Mouse (Mus musculus): ENCODE data around the gene Sipa1l3.

Gene Sipa1l3

DNA sequence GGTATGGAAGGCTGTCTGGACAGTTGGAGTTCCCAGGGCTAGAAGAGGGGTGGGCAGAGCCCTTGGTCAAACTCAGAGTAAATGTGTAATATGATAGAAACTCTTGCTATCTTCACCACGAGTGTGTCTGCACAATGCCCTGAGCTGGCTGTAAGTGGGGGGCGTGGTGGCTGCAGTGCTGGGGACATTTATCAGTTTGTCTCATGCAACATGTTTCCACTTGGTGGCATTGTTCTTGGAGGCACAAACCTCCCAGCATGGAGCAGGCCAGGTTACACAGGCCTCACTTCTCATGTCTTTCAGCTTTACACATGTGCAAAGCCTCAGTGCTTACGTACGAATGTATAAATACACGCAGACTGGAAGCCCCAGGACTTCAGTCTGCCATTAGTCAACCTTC, 146.3 kb downstream of the Sipa1l3 start:
- DNase-seq (ENCODE audit: low spot score) = no peak

DNA sequence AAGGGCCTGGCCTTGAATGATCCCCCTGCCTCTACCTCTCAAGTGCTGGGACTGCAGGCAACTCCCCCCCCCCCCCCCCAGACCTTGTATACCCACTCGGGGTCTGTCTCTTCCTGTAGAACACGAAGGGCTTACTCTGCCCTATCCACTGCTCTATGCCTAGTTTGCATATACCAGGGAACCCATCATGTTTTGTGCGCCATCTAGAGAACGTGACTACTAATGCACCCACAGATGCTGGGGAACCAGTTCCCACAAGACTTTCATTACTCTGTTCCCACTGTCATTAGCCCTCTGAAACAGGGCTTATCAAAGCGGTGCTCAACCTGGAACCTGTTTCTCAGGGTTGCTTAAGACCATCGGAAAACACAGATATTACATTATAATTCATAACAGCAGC, 148.4 kb downstream of the Sipa1l3 start:
- DNase-seq (ENCODE audit: low spot score) = no peak

DNA sequence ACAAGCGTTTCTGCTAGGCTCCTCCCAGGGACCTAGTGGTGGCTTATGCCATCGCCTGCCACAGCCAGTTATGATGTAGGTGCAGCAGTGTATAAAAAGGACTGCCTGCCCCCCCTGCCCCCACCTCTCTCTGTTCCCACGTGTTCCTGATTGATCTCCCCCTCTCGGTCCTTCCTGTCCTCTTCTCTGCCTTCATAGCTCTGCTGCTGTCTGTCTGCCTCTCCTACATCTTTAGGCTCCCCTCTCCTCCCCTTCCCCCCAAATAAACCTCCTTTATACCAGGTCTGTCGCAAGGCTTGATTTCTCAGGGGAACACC, 150.5 kb downstream of the Sipa1l3 start:
- DNase-seq (ENCODE audit: low spot score) = no peak

DNA sequence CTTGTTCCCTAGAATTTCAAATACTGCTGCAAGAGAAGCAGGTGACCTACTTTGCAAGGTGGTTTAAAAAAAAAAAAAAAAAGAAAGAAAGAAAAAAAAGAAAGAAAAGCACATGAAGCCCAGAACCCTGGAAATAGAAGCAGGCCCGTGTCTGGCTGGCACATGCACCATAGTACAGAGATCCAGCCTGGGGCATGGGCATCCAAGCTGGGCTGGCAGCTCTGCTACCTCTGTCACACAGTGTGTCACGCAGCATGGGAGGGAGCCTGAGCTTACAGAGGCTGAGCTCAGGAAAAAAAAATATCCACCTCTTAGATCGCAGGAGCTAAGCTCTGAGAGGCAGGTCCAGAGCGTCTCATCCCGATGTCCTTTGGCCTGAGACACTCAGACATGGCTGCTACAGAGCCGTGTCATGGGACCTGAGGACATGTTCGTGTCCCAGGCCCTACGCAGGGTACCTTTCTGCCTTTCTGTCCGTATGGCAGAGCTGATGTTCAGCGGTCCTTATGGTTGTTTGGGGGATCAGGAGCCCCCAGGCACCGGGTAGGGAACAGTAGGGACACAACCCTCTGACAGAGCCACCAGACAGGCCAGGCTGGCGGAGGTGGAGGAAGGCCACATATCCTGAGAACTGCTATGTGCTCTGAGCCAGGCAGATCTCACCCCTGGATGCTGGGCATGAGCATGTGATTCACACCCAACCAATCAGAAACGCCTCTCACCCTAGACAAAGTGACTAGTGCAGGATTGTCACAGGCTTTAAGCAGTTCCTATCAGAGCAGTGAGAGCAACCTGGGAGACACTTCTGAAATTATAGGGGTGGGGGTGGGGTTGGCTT, 151.1 kb downstream of the Sipa1l3 start:
- DNase-seq (ENCODE audit: low spot score) = no peak

DNA sequence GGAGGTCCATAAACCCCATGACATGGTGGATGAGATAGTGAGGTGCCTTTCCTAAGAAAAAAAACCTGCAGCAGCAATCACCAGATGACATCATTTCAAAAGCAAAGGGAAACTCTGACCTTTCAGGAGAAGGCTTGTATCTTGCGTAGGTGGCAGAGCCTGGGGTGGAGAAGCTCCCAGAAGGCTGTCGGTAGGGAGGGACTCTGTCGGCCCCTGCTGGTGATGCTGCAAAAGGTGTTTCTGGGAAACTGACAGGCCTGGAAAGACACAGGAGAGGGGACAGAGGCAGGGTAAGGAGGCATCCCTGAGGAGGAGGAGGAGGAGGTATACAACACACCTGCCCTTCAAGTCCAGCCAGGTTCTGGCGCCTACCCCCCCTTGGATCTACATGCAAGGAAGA, 154.4 kb downstream of the Sipa1l3 start:
- DNase-seq (ENCODE audit: low spot score) = no peak

DNA sequence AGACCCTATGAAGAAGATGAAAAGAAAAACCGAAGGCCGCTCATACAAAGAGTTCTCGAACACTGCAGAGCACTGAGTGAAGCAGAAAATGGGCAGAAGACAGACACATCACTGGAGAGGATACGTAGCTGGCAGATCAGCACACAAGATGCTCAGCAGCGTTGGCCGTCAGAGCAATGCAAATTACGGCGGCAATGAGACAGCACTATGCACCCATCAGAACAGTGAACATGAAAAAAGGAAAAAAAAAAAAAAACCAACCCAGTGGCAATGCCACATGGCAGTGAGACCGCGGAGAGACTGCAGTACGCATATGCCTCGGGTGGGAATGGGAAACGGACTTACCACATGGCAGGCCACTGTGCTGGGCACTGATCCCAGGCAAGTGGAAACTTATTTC, 156.9 kb downstream of the Sipa1l3 start:
- DNase-seq (ENCODE audit: low spot score) = no peak

DNA sequence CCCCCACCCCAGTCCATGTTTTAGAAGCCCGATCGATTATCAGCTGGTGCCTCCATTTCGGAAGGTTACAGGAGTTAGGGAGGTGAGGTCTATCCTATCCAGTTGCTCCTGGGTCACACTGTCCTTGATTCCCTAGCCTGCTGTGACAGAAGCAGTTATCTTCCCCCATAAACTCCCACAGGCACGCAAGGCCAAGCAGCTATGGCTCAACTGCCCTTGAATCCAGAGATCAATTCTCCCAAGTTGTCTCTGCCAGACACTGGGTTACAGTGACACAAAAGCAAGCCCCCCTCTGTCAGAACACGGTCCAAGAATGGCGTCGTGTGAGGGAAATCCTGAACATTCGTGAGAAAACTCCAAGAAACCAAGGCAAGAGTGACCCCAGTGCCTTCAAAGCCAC, 163.0 kb downstream of the Sipa1l3 start:
- DNase-seq (ENCODE audit: low spot score) = no peak

DNA sequence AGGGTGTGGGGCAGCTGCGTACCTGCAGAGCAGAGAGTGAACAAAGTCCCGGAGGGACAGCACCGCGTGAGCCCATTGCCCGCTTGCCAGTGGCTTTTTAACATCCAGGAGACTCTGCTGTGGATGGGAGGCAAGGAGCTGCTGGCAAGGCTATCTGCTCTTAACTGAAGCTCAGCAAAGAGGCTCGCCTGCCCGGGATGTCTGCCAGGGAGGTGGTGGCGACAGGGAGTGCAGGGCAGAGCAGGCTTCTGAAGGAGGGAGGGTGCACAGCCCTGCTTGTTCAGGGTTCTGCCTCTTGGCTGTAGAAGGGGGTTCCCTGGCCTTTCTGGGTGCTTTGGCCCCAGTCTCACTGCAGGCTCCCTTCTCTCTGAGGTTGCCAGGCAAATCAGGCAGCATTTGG, 164.3 kb downstream of the Sipa1l3 start:
- DNase-seq (ENCODE audit: low spot score) = no peak

DNA sequence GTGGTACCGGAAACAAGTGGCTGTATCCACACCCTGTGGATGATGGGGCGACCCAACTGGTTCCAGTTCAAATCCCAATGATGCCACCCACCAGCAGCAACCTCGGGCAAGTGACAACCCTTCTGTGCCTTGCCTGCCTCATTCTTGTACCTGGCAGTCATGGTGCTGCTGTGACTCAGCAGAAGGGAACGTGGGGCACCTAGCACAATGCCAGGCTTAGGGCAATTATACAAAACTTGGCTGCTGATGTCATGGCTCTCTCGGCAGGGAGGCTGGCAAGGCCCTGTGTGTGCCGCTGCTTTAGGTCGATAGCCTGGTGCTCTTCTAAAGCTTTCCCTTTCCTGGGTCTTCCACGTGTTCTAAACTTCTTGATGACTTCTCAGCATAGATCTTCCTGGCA, 166.2 kb downstream of the Sipa1l3 start:
- no peak for DNase-seq (ENCODE audit: low spot score)

DNA sequence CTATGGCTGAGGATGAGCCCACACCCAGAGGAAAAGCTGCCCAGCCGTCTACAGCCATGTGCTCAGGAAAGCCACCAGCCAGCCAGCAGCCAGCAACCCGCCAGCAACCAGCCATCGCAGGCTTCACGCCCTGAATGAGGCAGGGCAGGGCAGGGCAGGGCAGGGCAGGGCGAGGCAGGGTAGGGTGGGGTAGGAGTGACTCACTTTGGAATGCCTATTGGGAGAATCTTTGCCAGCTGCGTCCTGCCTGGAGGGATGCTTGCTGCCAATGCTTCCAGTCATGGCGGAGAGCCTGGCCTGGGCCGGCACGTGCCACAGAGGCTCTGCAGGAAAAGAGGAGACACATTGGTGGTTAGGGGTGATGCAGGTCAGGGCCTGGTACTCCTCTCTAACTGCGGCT, 168.0 kb downstream of the Sipa1l3 start:
- no peak for DNase-seq (ENCODE audit: low spot score)

DNA sequence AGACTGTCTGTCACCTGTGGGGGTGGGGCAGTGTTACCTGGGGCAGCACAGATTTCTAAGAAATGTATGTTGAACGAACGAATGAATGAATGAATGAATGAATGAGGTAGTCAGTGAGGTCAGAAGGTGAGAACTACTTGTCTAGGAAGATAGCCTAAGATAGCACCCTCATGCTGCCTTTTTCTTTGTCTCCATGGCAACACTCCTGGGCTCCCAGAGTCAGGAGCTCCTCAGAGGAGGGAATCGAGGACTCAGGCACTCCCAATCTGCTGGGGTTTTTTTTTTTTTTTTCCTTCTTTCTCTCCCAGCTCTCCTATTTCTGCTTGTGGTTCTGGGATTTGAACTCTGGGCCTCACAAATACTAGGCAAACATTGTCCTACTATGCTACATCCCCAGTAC, 172.2 kb downstream of the Sipa1l3 start:
- no peak for DNase-seq (ENCODE audit: low spot score)

DNA sequence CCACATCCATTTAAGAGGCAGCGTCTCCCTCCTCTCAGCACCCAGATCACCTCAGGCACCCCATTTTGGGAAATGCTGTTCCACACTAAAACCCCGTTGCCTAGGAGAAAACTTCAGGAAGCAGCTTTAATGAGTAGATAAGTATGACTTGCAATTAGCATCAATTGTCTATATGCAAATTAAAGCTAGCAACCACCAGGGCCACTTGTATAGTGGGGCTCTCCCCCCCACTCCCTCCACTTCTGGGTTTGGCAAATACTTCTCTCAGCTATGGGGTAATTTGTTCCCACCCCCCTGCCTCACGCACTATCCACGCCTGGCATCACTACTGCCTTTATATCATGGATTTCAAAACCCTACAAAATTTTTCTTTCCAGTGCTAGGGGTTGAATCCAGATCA, 172.9 kb downstream of the Sipa1l3 start:
- no peak for DNase-seq (ENCODE audit: low spot score)

DNA sequence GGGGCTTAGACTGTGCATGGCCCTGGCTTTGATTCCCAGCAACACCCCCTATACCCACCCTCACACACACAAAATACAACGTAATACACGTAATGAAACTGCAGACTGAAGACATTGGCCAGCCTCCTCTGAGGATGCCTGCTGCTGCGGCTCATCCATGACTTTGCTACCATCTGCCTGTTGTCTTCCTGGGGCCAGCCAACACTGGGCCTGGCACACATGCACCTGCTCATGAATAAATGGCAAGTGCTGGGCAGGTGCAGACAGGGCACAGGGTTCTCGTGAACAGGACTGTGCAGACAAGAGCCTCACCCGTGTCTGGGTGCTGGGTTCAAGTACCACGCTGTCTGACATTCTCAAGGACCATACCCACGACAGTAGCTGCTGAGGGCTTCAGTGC, 174.7 kb downstream of the Sipa1l3 start:
- DNase-seq (ENCODE audit: low spot score) = no peak

DNA sequence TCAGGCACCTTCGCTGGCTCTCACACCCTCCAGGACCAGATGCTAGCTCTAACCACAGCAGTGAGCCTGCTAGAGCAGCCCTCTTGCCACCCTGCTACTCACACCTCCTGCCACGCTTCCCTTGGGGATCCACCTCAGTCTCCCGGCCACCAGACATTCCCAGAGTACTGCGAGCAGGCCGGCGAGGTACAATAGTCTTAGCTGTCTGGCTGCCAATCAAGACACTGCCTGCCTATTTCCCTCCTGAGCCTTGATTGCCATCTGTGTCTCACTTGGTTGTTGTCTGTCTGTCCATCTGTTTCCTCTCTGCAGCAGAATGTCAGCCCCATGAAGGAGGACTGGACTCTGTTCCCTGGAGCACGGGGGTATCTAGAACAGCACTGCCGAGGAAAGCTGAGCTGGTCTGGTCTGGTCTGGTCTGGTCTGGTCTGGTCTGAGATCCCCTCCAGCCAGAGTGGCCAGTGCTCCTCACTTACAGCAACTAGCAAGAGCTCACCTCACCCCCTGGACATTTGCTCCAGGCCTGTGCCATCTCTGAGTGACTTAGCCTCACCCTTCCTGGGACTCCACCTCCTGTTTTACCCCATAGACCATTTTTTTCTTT, 175.8 kb downstream of the Sipa1l3 start:
- DNase-seq (ENCODE audit: low spot score) = no peak

DNA sequence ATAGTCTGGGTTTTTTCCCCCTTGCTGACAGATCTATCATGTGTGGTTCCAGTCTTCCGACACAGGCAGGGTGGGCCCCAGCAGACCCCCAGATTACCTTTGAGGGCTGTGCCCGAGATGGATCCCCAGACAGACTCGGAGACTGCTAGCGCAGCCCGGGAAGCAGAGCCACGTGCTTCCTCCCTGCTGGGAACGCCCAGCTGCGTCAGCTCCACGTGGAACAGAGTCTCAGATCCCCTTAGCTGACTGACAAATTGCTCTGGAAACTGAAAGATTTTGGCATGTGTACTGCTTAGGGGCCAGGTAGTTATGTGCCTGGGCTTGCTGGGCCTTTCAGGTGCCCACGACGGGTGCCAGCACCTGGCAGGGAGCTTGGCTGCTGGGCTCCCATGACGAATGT, 176.7 kb downstream of the Sipa1l3 start:
- no peak for DNase-seq (ENCODE audit: low spot score)

DNA sequence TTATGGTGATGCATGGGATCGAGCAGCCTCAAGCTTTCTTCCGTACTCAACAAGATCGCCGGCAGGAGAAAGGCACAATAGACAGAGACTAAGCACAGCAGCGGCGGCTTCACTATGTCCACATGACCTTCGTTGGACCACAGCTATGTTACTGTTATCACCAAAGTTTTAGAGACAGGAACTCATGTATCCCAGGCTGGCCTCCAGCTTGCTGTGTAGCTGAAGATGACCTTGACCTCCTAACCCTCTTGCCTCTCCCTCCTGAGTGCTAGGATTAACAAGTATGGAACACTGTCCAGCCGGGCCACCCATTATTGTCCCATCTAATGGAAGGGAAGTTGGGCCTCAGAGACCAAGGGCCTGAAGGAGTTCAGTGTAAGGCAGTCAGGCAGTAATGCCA, 177.6 kb downstream of the Sipa1l3 start:
- no peak for DNase-seq (ENCODE audit: low spot score)

DNA sequence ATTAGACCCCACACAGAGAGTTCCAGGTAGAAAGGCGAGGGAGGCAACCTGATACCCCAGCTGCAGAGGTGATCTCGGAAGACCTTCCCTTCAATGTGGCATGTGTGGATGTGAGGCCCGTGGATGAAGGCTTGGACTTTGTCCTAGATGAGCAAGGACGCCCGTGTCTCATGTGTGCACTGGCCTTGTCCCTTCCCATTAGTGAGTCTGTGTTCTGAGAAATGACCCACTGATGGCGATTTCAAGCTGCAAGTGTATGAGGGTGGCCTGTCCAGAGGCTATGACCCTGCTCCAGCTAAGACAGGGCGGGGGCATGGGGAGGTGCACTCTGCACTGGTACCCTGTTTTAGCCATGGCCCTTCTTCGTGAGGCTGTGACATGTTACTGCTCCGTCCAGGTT, 178.2 kb downstream of the Sipa1l3 start:
- no peak for DNase-seq (ENCODE audit: low spot score)

DNA sequence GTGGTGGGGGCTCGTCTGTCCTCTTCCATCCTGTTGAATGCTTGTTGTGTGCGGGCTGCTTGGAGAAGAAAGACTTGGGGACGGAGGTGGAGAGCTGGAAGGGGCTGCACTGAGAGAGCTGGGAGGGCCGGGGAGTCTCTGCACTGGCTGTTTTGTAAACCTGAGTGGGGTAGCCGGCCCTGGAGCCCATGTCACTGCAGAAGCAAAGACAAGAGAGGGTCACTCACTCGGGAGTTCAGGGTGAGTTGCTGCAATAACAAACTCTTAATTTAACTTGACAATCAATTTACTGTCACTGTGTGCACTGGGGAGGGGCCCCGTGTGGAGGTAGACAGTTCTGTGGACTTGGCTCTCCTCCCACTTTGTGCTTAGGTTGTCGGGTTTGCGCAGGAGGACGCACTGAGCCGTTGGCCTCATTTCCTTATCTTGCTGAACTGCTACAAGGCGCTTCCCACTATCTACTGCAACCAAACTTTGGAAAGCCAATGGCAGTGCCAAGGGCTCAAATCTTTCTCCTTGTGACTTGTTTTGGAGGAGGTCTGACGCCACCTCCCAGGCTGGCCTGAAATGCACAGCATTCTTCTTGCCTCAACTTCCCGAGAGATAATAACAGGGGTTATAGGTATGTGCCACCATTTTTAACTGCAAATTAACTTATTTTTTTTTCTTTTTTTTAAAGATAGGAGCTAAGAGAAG, 179.3 kb downstream of the Sipa1l3 start:
- DNase-seq (ENCODE audit: low spot score) = no peak

DNA sequence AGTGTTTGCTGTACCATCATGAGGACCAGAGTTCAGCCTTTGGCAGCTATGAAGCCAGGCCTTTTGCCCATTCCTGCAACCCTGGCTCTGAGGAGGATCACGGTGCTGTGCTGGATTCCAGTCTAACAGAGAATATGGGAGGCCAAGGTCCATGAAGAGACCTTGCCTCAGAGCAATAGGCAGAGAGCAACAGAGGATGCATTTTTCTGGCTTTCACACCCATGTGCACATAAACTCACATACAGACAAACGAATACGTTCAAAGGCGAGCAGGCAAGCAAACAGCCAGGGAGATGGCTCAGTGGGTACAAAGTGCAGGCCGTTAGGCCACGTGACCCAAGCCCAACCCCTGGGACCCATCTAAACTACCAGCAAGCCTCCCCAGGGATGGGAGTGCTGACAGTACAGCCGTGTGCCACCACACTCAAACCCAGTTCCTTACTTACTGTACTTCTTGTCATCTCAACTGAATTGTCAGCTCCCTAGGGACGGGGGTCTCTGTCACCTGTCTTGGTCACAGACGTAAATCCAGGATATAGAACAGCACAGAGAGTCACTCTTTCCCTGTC, 180.0 kb downstream of the Sipa1l3 start:
- no peak for DNase-seq (ENCODE audit: low spot score)

DNA sequence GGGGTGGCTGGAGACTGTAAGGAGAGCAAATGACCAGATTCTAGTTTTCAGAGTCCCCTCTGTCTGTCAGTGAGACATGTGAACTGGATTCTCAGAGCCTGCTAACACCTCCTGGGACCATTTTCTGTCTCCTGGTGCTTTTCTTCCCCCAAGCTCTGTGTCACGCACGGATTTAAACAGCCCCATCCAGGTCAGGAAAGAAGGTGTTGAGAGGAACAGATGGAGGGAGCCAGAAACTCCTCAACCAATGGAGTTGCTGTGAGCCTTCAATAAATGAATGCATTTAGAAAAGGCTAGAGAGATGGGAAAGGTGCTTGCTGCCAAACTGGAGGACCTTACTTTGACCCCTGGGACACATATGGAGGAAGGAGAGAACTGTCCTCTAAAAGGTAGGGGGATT, 180.7 kb downstream of the Sipa1l3 start:
- DNase-seq (ENCODE audit: low spot score) = no peak

DNA sequence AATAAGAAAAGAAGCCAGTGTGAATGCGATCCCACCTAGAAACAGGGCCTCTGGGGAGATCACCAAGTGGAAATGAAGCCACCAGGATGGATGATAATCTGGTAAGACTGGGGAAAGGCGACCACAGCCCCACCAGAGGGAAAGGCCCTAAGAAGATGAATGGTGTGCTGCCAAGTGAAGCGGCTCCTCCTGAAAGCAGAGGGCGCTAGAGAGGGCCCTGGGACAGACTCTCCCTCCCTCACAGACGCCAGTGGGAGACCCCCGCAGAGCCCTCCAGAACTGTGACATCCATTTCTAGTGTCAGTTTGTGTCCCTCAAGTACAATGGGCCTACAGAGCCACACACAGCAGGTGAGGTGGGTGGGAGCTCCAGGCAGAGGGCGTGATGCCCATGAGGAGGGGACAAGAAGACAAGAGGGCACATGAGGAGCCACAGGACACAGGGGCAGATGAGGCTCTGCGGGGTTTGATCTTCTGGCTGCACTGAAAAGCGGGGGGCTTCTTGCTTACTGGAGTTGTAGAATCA, 181.6 kb downstream of the Sipa1l3 start:
- no peak for DNase-seq (ENCODE audit: low spot score)

DNA sequence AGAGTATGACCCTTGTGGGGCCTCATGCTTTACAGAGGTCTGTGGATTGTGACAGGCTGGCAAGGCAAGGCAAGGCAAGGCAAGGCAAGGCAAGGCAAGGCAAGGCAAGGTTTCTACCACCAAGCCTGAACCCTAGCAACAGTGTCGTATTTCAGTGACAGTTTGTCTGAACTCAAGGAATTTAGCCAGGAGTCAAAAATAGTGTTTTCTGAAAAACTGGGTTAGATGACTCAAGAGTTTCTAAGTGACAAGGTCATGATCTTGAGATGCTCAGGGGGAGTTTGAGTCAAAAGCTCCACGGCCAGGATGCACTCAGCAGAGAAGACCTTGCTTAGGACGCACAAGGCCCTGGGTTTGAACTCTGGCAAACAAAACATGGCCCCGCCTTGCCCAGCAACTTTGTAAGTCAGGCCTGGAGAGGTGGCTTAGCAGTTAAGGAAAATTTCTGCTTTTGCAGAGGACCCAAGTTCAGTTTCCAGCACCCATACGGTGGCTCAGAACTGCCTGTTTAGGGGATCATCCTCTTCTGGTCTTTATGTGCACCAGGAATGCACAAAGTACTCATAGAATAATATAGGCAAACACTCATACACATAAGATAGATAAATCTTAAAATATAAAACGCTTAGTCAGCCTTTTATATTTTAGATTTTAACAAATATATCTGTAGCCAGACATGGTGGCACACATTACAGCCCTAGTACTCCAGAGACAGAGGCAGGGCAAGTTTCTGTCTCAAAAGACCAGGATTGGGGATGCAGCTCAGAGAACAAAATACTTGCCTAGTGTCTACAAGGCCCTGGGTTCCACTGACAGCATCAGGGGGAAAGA, 182.4 kb downstream of the Sipa1l3 start:
- DNase-seq (ENCODE audit: low spot score) = no peak
